Mouse (Mus musculus): Measurements from ENCODE around the gene Itln1. TPM values are rescaled to one million over a fixed set of nuclear protein-coding genes. Genes with fewer than 3 reads are reported as not detected.
A peak's percentile ranks its signal among the peaks of the same experiment; 100 is the strongest.

Gene Itln1
- total and polyA plus RNA-seq, 2 experiments = not detected

DNA sequence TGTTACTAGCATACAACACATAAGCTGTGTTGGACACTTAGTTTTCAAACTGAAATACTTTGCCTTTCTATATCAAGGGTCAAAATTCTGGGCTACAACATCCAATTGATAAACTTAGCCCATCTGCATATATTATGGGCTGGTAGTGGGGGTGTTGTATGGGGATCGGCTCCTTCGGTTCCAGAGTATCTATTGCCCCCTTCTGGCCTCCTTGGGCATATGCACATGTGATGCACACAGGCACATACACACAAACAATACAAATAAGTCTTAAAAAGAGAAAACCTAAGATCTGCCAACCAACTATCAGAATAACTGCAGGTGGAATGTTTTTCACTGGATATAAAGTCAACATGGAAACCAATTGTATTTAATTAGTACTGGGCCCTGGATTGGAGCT is 21.9 kb downstream of the Itln1 start:
- Histone ChIP-seq H3K4me3 (ENCODE audit: insufficient read depth, low read depth, low read length) (no peak overlapping the region), H3K36me3 (ENCODE audit: control insufficient read depth, insufficient read depth, low read length) (no peaks in the 10 kb centered on the region), H3K9ac (ENCODE audit: low read depth, low read length) (no peak overlapping the region), H3K4me1 (ENCODE audit: control insufficient read depth, insufficient read depth, low read length) (no peaks in the 10 kb centered on the region), H3K79me2 (ENCODE audit: control insufficient read depth, insufficient read depth, low read length) (no peaks in the 10 kb centered on the region), H3K27ac (replicated peaks; ENCODE audit: insufficient read depth, low read depth, low read length) (no peak overlapping the region), H3K27me3 (ENCODE audit: control insufficient read depth, insufficient read depth, low read length) (no peaks in the 10 kb centered on the region)
- no peak for TF ChIP-seq POLR2A (IDR thresholded peaks at IDR 0.05; ENCODE audit: extremely low read depth, insufficient read depth, low read length)
- no peak for TF ChIP-seq CTCF (IDR thresholded peaks at IDR 0.05; ENCODE audit: low read depth, low read length)
- 91% methylated on average over 2 of the region's 2 CpGs for WGBS
- DNase-seq (ENCODE audit: extremely low read depth, low read depth, low spot score) = no peak

DNA sequence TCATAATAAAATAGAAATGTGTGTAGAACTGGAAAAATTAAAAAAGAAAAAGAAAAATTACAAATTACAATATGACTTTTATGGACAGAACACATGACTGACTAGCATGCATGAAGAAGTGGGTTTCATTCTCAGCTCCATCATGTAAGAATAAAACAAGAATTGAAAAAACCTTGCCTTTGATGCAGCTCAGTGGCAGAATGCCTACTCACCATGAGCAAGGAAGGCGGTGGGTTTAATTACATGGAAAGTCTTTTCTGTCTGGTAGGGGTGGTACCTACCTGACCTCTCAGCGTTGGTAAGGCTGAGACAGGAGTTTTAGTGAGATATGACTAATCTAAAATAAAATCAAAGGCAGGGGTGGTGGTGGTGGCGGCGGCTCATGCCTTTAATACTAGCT is 30.5 kb downstream of the Itln1 start:
- no peak for DNase-seq (ENCODE audit: extremely low read depth, low read depth, low spot score)
- TF ChIP-seq POLR2A (IDR thresholded peaks at IDR 0.05; ENCODE audit: extremely low read depth, insufficient read depth, low read length) (no peak), CTCF (IDR thresholded peaks at IDR 0.05; ENCODE audit: low read depth, low read length) (no peak)
- Histone ChIP-seq H3K27me3 (ENCODE audit: control insufficient read depth, insufficient read depth, low read length) (no peaks in the 10 kb centered on the region), H3K9ac (ENCODE audit: low read depth, low read length) (no peak overlapping the region; the same call in 1 of the 2 replicates), H3K27ac (replicated peaks; ENCODE audit: insufficient read depth, low read depth, low read length) (no peak overlapping the region), H3K36me3 (ENCODE audit: control insufficient read depth, insufficient read depth, low read length) (no peaks in the 10 kb centered on the region), H3K4me1 (ENCODE audit: control insufficient read depth, insufficient read depth, low read length) (peaks cover 8% of the 10 kb centered on the region), H3K79me2 (ENCODE audit: control insufficient read depth, insufficient read depth, low read length) (no peaks in the 10 kb centered on the region), H3K4me3 (ENCODE audit: insufficient read depth, low read depth, low read length) (no peak overlapping the region)
- 82% methylated on average over 4 of the region's 4 CpGs for WGBS

DNA sequence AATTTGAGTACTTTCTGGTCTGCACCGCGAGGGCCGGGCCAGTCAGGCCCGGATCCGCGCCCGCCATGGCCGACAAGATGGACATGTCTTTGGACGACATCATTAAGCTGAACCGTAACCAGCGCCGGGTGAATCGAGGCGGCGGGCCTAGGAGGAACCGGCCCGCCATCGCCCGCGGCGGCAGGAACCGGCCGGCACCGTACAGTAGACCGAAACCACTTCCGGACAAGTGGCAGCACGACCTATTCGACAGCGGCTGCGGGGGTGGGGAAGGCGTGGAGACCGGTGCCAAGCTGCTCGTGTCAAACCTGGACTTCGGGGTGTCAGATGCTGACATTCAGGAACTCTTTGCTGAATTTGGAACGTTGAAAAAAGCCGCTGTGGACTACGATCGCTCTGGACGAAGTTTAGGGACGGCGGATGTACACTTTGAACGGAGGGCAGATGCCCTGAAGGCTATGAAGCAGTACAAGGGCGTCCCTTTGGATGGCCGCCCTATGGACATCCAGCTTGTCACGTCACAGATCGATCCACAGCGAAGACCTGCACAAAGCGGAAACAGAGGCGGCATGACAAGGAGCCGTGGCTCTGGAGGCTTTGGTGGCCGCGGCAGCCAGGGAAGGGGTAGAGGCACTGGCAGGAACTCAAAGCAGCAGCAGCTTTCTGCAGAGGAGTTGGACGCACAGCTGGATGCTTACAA is 31.4 kb downstream of the Itln1 start:
- WGBS = under 1% methylated on average over 53 of the region's 53 CpGs
- Histone ChIP-seq H3K9ac (ENCODE audit: low read depth, low read length) (peak overlapping the region; percentile 75), H3K27ac (replicated peaks; ENCODE audit: insufficient read depth, low read depth, low read length) (peak overlapping the region; percentile 89), H3K79me2 (ENCODE audit: control insufficient read depth, insufficient read depth, low read length) (no peaks in the 10 kb centered on the region), H3K4me3 (ENCODE audit: insufficient read depth, low read depth, low read length) (peak overlapping the region; percentile 71), H3K4me1 (ENCODE audit: control insufficient read depth, insufficient read depth, low read length) (peaks cover 8% of the 10 kb centered on the region), H3K27me3 (ENCODE audit: control insufficient read depth, insufficient read depth, low read length) (no peaks in the 10 kb centered on the region), H3K36me3 (ENCODE audit: control insufficient read depth, insufficient read depth, low read length) (no peaks in the 10 kb centered on the region)
- TF ChIP-seq CTCF (IDR thresholded peaks at IDR 0.05; ENCODE audit: low read depth, low read length) = no peak
- 0 out of 2 replicates have a peak, but pooled peaks have one; percentile 32 for TF ChIP-seq POLR2A (IDR thresholded peaks at IDR 0.05; ENCODE audit: extremely low read depth, insufficient read depth, low read length)
- DNase-seq (ENCODE audit: extremely low read depth, low read depth, low spot score) = peak; percentile 93

DNA sequence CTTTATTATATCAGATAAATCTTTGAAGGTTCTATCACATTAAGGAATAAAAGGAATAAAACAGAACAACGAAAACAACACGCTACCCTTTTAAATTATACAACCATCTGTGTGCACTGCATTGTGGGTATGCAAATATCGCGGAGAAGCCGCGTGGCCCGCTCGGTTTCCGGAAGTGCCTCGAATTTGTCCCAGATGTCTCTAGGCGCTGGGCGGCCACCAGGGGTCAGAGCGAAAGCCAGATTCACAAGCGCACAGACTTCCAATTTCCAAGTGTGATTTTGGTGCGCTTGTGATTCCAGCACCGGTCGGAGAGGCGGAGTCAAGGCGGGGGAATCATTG is 31.9 kb downstream of the Itln1 start, which contains the start of gene Alyref2:
Alyref2 (plus strand) TSS at position 229 of the 342 bp plus-strand sequence.
- H3K27ac ChIP-seq (replicated peaks; ENCODE audit: insufficient read depth, low read depth, low read length) = peak within 1 kb of the TSS; percentile 89
- no peaks in the 10 kb centered on the region for H3K36me3 ChIP-seq (ENCODE audit: control insufficient read depth, insufficient read depth, low read length)
- peak; percentile 91 for DNase-seq (ENCODE audit: extremely low read depth, low read depth, low spot score)
- peaks cover 8% of the 10 kb centered on the region for H3K4me1 ChIP-seq (ENCODE audit: control insufficient read depth, insufficient read depth, low read length)
- under 1% methylated on average over 19 of the region's 19 CpGs for WGBS
- no peaks in the 10 kb centered on the region for H3K79me2 ChIP-seq (ENCODE audit: control insufficient read depth, insufficient read depth, low read length)
- H3K27me3 ChIP-seq (ENCODE audit: control insufficient read depth, insufficient read depth, low read length) = no peaks in the 10 kb centered on the region
- TF ChIP-seq POLR2A (IDR thresholded peaks at IDR 0.05; ENCODE audit: extremely low read depth, insufficient read depth, low read length) (no peak), CTCF (IDR thresholded peaks at IDR 0.05; ENCODE audit: low read depth, low read length) (peak; percentile 85)
- peak within 1 kb of the TSS; percentile 75 for H3K9ac ChIP-seq (ENCODE audit: low read depth, low read length)
- peak within 1 kb of the TSS; percentile 71 for H3K4me3 ChIP-seq (ENCODE audit: insufficient read depth, low read depth, low read length)

DNA sequence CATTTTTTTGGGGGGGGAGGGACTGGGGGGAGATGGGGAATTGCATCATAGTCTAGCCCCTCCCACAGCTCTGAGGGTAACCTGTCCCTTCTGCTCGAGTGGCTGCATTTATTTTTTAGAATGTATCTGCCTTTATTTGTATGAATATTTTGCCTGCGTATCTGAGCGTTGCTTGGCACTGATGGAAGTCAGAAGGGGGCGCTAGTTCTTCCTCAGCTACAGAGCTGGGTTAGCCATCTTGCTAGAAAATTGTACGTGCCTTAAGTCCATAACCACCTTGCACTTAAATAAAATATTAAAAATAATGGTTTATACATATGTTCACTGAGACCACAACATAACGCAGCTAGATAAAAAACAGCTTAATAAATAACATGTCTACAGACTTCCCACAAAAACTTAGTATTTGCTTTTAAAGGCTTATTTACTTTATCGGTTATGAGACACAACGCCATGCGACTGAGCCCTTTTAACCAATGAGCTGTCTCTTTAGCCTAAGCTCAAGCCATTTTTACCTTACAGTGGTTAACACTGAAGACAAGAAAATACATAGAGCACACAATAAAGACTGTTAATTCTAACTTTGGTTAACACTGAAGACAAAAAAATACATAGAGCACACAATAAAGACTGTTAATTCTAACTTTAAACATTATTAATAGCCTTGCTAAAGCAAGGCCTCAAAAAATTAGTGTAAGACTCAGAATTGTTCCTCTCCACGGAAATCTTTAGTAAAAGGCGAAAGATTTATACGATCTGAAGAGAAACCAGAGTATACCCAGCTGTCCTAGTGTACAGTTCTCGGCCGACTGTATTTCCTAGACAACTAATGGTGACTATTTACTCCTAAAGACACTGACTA is 32.5 kb downstream of the Itln1 start:
- no peaks in the 10 kb centered on the region for H3K36me3 ChIP-seq (ENCODE audit: control insufficient read depth, insufficient read depth, low read length)
- WGBS = under 1% methylated on average over 14 of the region's 14 CpGs
- no peaks in the 10 kb centered on the region for H3K79me2 ChIP-seq (ENCODE audit: control insufficient read depth, insufficient read depth, low read length)
- 0 out of 2 replicates have a peak overlapping the region, but pooled peaks have one; percentile 1 for H3K27ac ChIP-seq (replicated peaks; ENCODE audit: insufficient read depth, low read depth, low read length)
- peak; percentile 80 for DNase-seq (ENCODE audit: extremely low read depth, low read depth, low spot score)
- no peak overlapping the region for H3K4me3 ChIP-seq (ENCODE audit: insufficient read depth, low read depth, low read length)
- no peaks in the 10 kb centered on the region for H3K27me3 ChIP-seq (ENCODE audit: control insufficient read depth, insufficient read depth, low read length)
- TF ChIP-seq CTCF (IDR thresholded peaks at IDR 0.05; ENCODE audit: low read depth, low read length) = peak; percentile 42; the same call in 1 of the 2 replicates
- no peak for TF ChIP-seq POLR2A (IDR thresholded peaks at IDR 0.05; ENCODE audit: extremely low read depth, insufficient read depth, low read length)
- no peak overlapping the region for H3K9ac ChIP-seq (ENCODE audit: low read depth, low read length)
- peaks cover 8% of the 10 kb centered on the region for H3K4me1 ChIP-seq (ENCODE audit: control insufficient read depth, insufficient read depth, low read length)
